Mouse (Mus musculus) embryonic fibroblast, embryonic 13.5 days (primary cell): ENCODE data around the gene Csmd2. TPM values are rescaled to one million over a fixed set of nuclear protein-coding genes. Genes with fewer than 3 reads are reported as not detected.

Experiments
- H3K27ac ChIP-seq: 2 replicates; pipeline ENCODE4 v1.5.1; 2012; ENCODE audit warnings: low read length, control low read depth, inconsistent platforms; ENCODE audit not compliant: insufficient read depth
- H3K4me1 ChIP-seq: 2 replicates; pipeline ENCODE4 v1.6.1; 2011; ENCODE audit warnings: low read length; ENCODE audit not compliant: control insufficient read depth, insufficient read depth
- H3K4me3 ChIP-seq: 2 replicates; pipeline ENCODE4 v1.5.1; 2011; ENCODE audit warnings: mild to moderate bottlenecking, control low read depth, low read length; ENCODE audit not compliant: insufficient read depth
- CTCF ChIP-seq: IDR thresholded peaks from 2 replicates; pipeline ENCODE4 v1.5.1; 2011; ENCODE audit warnings: mild to moderate bottlenecking, control low read depth, low read length, moderate library complexity, borderline replicate concordance; ENCODE audit not compliant: insufficient read depth
- POLR2A ChIP-seq: IDR thresholded peaks from 2 replicates; pipeline ENCODE4 v1.6.1; 2011; ENCODE audit warnings: low read depth, mild to moderate bottlenecking, control low read depth, low read length, moderate library complexity
- polyA plus RNA-seq: library from polyadenylated mRNA; stranded (reverse); fragments of >200 nt; gene quantifications from 2 replicates; pipeline ENCODE4 v1.2.4, GENCODE M21; 2011; ENCODE audit warnings: low read depth; ENCODE audit not compliant: missing spikeins, insufficient read length

Csmd2 gene
- polyA plus RNA-seq, 1 experiment = 0.33 TPM

- no peaks in the 10 kb centered on the region for H3K4me1 ChIP-seq
- H3K27ac ChIP-seq = no peak overlapping the region
- TF ChIP-seq CTCF = no peak
- no peak for TF ChIP-seq POLR2A
- H3K4me3 ChIP-seq = no peak overlapping the region
Observed at GRCm38 (mm10) chr4:127985874-127986273, 1.8 kb upstream of the Csmd2 start.

- H3K27ac ChIP-seq = no peak overlapping the region
- TF ChIP-seq CTCF (no peak), POLR2A (no peak)
- no peaks in the 10 kb centered on the region for H3K4me1 ChIP-seq
- no peak overlapping the region for H3K4me3 ChIP-seq
Observed at GRCm38 (mm10) chr4:127986491-127987075, 1.1 kb upstream of the Csmd2 start.

- H3K27ac ChIP-seq = no peak overlapping the region
- TF ChIP-seq CTCF (no peak), POLR2A (no peak)
- no peaks in the 10 kb centered on the region for H3K4me1 ChIP-seq
- no peak overlapping the region for H3K4me3 ChIP-seq
Observed at GRCm38 (mm10) chr4:127987270-127987669, 387 bp upstream of the Csmd2 start.

- Histone ChIP-seq H3K4me3 (no peak overlapping the region), H3K27ac (no peak overlapping the region), H3K4me1 (no peaks in the 10 kb centered on the region)
- TF ChIP-seq POLR2A (no peak), CTCF (no peak)
Observed at GRCm38 (mm10) chr4:127988526-127989180, 996 bp downstream of the Csmd2 start.

- TF ChIP-seq POLR2A = no peak
- TF ChIP-seq CTCF = no peak
- H3K4me3 ChIP-seq = no peak overlapping the region
- no peak overlapping the region for H3K27ac ChIP-seq
- H3K4me1 ChIP-seq = no peaks in the 10 kb centered on the region
Observed at GRCm38 (mm10) chr4:127989347-127989995, 1.8 kb downstream of the Csmd2 start.

- H3K4me3 ChIP-seq = no peak overlapping the region
- TF ChIP-seq CTCF (no peak), POLR2A (no peak)
- H3K27ac ChIP-seq = no peak overlapping the region
- H3K4me1 ChIP-seq = no peaks in the 10 kb centered on the region
Observed at GRCm38 (mm10) chr4:127999281-127999680, 11.6 kb downstream of the Csmd2 start.

GRCm38 (mm10) chr4:128002638-128003101 lies 15.0 kb downstream of the Csmd2 start:
- H3K4me1 ChIP-seq = no peaks in the 10 kb centered on the region
- no peak overlapping the region for H3K4me3 ChIP-seq
- H3K27ac ChIP-seq = no peak overlapping the region
- TF ChIP-seq POLR2A (no peak), CTCF (no peak)

GRCm38 (mm10) chr4:128004797-128005452 lies 17.3 kb downstream of the Csmd2 start:
- TF ChIP-seq CTCF = no peak
- Histone ChIP-seq H3K4me3 (no peak overlapping the region), H3K4me1 (no peaks in the 10 kb centered on the region), H3K27ac (no peak overlapping the region)

GRCm38 (mm10) chr4:128019465-128019864 lies 31.8 kb downstream of the Csmd2 start:
- TF ChIP-seq POLR2A = no peak
- TF ChIP-seq CTCF = no peak

GRCm38 (mm10) chr4:128028294-128028693 lies 40.6 kb downstream of the Csmd2 start:
- Histone ChIP-seq H3K4me3 (no peak overlapping the region), H3K4me1 (no peaks in the 10 kb centered on the region), H3K27ac (no peak overlapping the region)
- no peak for TF ChIP-seq POLR2A
- no peak for TF ChIP-seq CTCF

More at GRCm38 (mm10) chr4:128019465-128019864, 31.8 kb downstream of the Csmd2 start:
- Histone ChIP-seq H3K4me1 (no peaks in the 10 kb centered on the region), H3K27ac (no peak overlapping the region), H3K4me3 (no peak overlapping the region)
